Comparison of ENCODE assay signal across 10 mouse cellular contexts in the genomic region with DNA sequence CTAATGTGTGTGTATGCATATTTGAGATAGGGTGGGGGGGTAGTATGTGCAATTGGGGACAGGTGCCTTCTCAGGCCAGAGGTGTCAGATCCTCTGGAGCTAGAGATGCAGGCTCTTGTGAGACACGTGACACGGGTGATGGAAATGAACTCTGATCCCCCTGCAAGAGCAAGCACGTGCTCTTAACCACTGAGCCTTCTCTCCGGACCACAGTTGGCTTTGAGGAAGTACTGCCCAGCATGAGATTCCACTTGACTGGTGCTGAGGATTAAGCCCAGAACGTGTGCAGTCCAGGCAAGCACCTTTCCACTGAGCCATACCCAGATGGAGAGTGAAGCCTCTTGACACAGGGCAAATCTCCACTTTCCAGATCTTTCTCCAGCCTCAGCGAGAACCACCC. TPM values are rescaled to one million over a fixed set of nuclear protein-coding genes. Genes with fewer than 3 reads are reported as not detected.
"Had no signal": no experiment of that assay in that cellular context is flagged by ENCODE, and none has a peak within 500 bp of the region (broad histone marks: within the 10 kb centered on the region; RNA-seq: fewer than 3 reads in every experiment).

No protein-coding gene starts in this region.

RNA-seq across cellular contexts. Expression of a gene that starts 1.1 kb away (rescaled TPM):
- polyA plus RNA-seq: lung, embryonic 14.5 days; lung, embryonic 16.5 days; midbrain, embryonic 10.5 days; midbrain, embryonic 12.5 days; midbrain, embryonic 14.5 days; midbrain, embryonic 16.5 days; neural tube, embryonic 12.5 days; neural tube, embryonic 14.5 days; stomach, embryonic 15.5 days; stomach, postnatal 0 days had no signal
